Mouse (Mus musculus) embryo, embryonic 10 days (tissue): Measurements from ENCODE around the gene Hist1h1d.
"Not testable (repeated sequence)": the region's sequence is repeated elsewhere in the genome, so short reads cannot be mapped to it uniquely, and the experiment has no call there.

Source experiments
- DNase-seq: peaks from one replicate; pipeline ENCODE4 v3.0.0-alpha.2; 2015; ENCODE audit warnings: low spot score

Gene Hist1h1d

GRCm38 (mm10) chr13:23530181-23530900 lies 22.7 kb upstream of the Hist1h1d start:
- DNase-seq = peak; percentile 50

- DNase-seq = peak; percentile 98
Measured at GRCm38 (mm10) chr13:23530901-23531875, 21.9 kb upstream of the Hist1h1d start, which contains the start of gene Hist1h4h. TSS of gene Hist1h4h (plus strand) at chr13:23531050.

- peak; percentile 59 for DNase-seq
Measured at GRCm38 (mm10) chr13:23532262-23533075, 20.6 kb upstream of the Hist1h1d start.

DNA sequence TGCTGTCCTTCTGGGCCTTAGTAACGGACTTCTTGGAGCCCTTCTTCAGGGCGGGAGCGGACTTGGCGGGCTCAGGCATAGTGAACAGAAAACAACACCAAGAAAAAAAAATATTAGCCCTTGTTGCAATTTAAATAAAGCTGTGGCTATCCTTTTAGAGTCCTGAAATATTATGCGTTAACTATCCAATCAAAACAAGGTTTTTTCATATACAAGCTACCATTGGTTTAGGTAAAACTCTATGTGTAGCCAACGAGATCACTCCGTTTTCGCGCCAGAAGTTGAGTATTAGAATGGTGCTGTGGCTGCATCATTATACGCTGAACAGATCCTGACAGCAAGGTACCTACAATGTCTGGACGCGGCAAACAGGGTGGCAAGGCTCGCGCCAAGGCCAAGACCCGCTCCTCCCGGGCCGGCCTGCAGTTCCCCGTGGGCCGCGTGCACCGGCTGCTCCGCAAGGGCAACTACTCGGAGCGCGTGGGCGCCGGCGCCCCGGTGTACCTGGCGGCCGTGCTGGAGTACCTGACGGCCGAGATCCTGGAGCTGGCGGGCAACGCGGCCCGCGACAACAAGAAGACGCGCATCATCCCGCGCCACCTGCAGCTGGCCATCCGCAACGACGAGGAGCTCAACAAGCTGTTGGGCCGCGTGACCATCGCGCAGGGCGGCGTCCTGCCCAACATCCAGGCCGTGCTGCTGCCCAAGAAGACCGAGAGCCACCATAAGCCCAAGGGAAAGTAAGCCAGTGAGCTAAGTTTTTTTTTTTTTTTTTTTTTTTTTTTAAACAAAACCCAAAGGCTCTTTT lies 19.3 kb upstream of the Hist1h1d start, which contains the start of gene Hist1h2af:
Gene Hist1h2af (plus strand): TSS at position 347 of the 808 bp plus-strand sequence.
- DNase-seq = peak; percentile 96

- DNase-seq = peak; percentile 72
Measured at GRCm38 (mm10) chr13:23534368-23535131, 18.5 kb upstream of the Hist1h1d start.

- DNase-seq = peak; percentile 99
Measured at GRCm38 (mm10) chr13:23535137-23536075, 17.7 kb upstream of the Hist1h1d start, which contains the start of gene Hist1h3g. TSS of gene Hist1h3g (plus strand) at chr13:23535422.

DNA sequence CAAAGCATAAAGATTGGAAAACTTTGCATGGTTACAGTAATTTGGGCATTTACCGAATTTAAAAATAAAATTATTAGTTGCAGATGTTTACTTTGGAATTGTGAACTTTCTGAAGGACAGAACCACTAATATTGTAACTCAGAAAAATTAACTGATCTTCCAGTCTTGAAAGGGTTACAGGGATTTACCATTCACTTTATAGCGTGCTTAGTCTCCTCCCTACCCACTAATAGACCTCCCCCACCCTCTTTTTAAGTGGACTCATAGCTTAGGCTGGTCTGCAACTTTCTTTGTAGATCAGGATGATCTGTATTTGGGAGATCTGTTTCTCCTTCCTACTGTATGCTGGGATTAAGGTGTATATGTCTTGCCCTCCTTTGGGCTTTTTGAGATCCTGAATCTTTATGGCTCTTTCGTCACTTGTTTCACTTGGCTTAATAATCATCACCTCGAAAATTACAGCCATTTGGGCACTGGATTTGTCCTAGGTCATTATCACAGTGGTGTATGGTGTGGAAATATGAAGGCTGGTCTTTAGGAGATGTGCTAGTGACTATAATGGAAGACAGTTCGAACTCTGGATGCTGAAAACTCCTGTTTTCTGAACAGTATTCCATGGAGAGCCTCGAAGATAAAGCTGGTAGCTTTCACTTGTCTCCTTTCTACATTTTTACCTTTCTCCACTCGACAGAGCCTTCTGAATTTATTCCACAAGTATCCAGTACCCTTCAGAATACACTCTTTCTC lies 16.8 kb upstream of the Hist1h1d start:
- DNase-seq = no peak

- no peak for DNase-seq
Measured at GRCm38 (mm10) chr13:23537006-23537710, 15.9 kb upstream of the Hist1h1d start.

DNA sequence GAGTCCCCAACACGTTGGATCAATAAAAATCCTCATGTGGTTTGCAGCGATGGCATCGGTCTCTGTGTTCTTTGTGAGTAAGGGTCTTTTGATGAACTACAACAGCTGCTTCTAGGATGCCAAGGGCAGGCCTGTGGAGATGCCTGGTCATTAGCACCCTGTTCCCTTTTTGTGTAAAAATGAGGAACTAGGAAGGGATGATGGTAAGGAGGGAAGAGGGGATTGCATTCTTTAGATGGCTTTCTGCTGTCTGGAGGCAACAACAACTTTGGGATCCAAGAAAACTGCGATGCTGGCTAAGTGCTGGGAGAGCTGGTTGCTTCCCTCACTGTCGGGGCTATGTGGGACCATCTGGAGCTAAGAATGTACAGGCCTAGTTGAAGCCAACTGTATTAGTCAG lies 14.8 kb upstream of the Hist1h1d start:
- DNase-seq = no peak

GRCm38 (mm10) chr13:23539821-23540220 lies 13.2 kb upstream of the Hist1h1d start:
- not testable (repeated sequence) for DNase-seq

DNA sequence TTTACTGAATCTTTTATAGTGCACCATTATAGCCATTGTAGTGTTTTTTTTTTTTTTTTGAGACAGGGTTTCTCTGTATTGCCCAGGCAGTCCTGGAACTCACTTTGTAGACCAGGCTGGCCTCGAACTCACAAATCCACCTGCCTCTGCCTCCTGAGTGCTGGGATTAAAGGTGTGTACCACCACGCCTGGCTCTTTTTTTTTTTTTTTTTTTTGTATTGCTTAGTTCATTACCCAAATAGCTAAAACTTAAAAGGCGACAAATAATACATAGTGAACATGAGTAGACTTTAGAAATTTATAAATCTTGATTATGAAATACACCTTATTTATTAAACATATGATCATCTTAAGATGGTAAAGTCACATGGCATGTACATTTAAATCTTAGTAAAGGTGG lies 11.6 kb upstream of the Hist1h1d start:
- no peak for DNase-seq

DNA sequence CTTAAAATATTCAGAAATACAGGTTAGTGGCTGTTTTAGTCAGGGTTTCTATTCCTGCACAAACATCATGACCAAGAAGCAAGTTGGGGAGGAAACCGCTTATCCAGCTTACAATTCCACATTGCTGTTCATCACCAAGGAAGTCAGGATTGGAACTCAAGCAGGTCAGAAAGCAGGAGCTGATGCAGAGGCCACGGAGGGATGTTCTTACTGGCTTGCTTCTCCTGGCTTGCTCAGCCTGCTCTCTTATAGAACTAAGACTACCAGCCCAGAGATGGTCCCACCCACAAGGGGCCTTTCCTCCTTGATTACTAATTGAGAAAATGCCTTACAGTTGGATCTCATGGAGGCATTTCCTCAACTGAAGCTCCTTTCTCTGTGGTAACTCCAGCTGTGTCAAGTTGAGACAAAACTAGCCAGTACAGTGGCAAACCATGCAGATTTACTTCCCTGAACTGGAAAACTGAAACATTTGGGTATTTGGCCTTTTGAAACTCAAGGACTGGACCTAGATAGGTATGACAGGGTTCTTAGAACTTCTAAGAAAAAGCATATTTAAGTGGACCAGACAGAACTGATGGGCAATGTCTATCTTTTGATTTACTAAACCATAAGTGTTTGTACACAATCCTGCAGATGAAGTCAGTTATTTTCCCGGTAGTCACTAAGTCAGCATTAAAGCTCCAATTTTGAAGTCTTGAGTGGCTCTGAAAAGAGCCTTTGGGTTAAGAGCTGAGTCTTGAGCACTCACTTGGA lies 10.7 kb upstream of the Hist1h1d start:
- DNase-seq = not testable (repeated sequence)

GRCm38 (mm10) chr13:23542999-23543607 lies 10.0 kb upstream of the Hist1h1d start, which contains the start of gene Hist1h2bh:
TSS of gene Hist1h2bh (minus strand) at chr13:23543392.
- peak; percentile 95 for DNase-seq

GRCm38 (mm10) chr13:23543965-23544786 lies 8.9 kb upstream of the Hist1h1d start, which contains the start of gene Hist1h3f:
TSS of gene Hist1h3f (plus strand) at chr13:23544052.
- DNase-seq = peak; percentile 92

DNA sequence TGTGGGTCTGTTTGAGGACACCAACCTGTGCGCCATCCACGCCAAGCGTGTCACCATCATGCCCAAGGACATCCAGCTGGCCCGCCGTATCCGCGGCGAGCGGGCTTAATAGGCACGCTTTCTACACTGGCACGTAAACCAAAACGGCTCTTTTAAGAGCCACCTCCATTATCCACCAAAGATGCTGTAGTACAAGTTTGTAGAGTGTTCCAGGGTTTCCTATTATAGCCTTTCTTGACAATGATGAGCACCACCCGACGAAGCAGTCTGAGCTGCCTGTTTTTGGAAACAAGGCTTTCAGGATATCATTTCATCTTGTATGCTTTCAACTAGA lies 8.3 kb upstream of the Hist1h1d start:
- not testable (repeated sequence) for DNase-seq
